Mouse (Mus musculus) adrenal gland, adult 8-10 months (tissue): ENCODE results near the gene Klrg1. TPM values are rescaled to one million over a fixed set of nuclear protein-coding genes. Genes with fewer than 3 reads are reported as not detected.

Experiments
- DNase-seq: peaks from one replicate; pipeline ENCODE4 v3.0.0; 2022
- total RNA-seq, 4 experiments: library from RNA; stranded (reverse); gene quantifications; 2 replicates each; pipeline ENCODE4 v1.2.4; 2022

The Klrg1 gene
- under 1 TPM in 1 of 4 experiments, not detected in 3; 0.35 TPM for total RNA-seq

GRCm38 (mm10) chr6:122282782-122283181, at the start of gene Klrg1:
Gene Klrg1, minus strand, starts transcription at chr6:122282882.
- no peak for DNase-seq

GRCm38 (mm10) chr6:122325361-122325975, 42.8 kb upstream of the Klrg1 start:
- no peak for DNase-seq

- no peak for DNase-seq
Measured at GRCm38 (mm10) chr6:122318726-122319125, 36.0 kb upstream of the Klrg1 start.

- DNase-seq, result no peak
Measured at GRCm38 (mm10) chr6:122310187-122310820, 27.6 kb upstream of the Klrg1 start.

GRCm38 (mm10) chr6:122309446-122309960, 26.8 kb upstream of the Klrg1 start:
- no peak for DNase-seq

- DNase-seq, result peak; percentile 98
Measured at GRCm38 (mm10) chr6:122308505-122309393, 26.1 kb upstream of the Klrg1 start, which contains the start of gene M6pr. Gene M6pr, plus strand, starts transcription at chr6:122308720.

- no peak for DNase-seq
Measured at GRCm38 (mm10) chr6:122308136-122308504, 25.4 kb upstream of the Klrg1 start.

GRCm38 (mm10) chr6:122306707-122307106, 24.0 kb upstream of the Klrg1 start:
- no peak for DNase-seq

GRCm38 (mm10) chr6:122304790-122305555, 22.3 kb upstream of the Klrg1 start:
- no peak for DNase-seq

GRCm38 (mm10) chr6:122304355-122304754, 21.7 kb upstream of the Klrg1 start:
- peak; percentile 25 for DNase-seq

- DNase-seq, result peak; percentile 17
Measured at GRCm38 (mm10) chr6:122303526-122303925, 20.8 kb upstream of the Klrg1 start.

GRCm38 (mm10) chr6:122302661-122303060, 20.0 kb upstream of the Klrg1 start:
- DNase-seq, result no peak

- DNase-seq, result no peak
Measured at GRCm38 (mm10) chr6:122302121-122302520, 19.4 kb upstream of the Klrg1 start.

GRCm38 (mm10) chr6:122299621-122300133, 17.0 kb upstream of the Klrg1 start:
- DNase-seq, result no peak

- DNase-seq, result no peak
Measured at GRCm38 (mm10) chr6:122298223-122298609, 15.5 kb upstream of the Klrg1 start.

GRCm38 (mm10) chr6:122297279-122298222, 14.9 kb upstream of the Klrg1 start:
- DNase-seq, result no peak

GRCm38 (mm10) chr6:122296918-122297278, 14.2 kb upstream of the Klrg1 start:
- DNase-seq, result no peak

- DNase-seq, result no peak
Measured at GRCm38 (mm10) chr6:122295242-122295641, 12.6 kb upstream of the Klrg1 start.

GRCm38 (mm10) chr6:122294290-122294689, 11.6 kb upstream of the Klrg1 start:
- no peak for DNase-seq

- DNase-seq, result no peak
Measured at GRCm38 (mm10) chr6:122293796-122294195, 11.1 kb upstream of the Klrg1 start.

- DNase-seq, result no peak
Measured at GRCm38 (mm10) chr6:122293121-122293520, 10.4 kb upstream of the Klrg1 start.
